Mouse (Mus musculus) megakaryocyte, adult 5-6 weeks (primary cell): Measurements from ENCODE around the gene Crlf3. TPM values are rescaled to one million over a fixed set of nuclear protein-coding genes. Genes with fewer than 3 reads are reported as not detected.

ENCODE experiments used
- ATAC-seq: 2 replicates; pipeline ENCODE4 v1.8.0; 2016; ENCODE audit warnings: mild to moderate bottlenecking, inconsistent platforms; ENCODE audit not compliant: poor library complexity, severe bottlenecking
- total RNA-seq, 2 experiments: library from RNA; stranded (forward) in 1 of 2; stranded (reverse) in 1 of 2; fragments of 153-499, 151-499 nt in 1 of 2; fragments of 221-1000, 200-1000 nt in 1 of 2; gene quantifications; 2 replicates each; pipeline versions ENCODE4 v1.2.3 to v1.2.4; 2015 to 2017

The Crlf3 gene
- total RNA-seq (2015) (87.6 and 93.5 TPM in 2 replicates), total RNA-seq (2017) (121 and 127 TPM in 2 replicates)

GRCm38 (mm10) chr11:80080826-80081728 is at the start of gene Crlf3:
Gene Crlf3, minus strand, starts transcription at chr11:80080991.
- ATAC-seq: peak; percentile 86

- no peak for ATAC-seq
Measured at GRCm38 (mm10) chr11:80116411-80116810, 35.6 kb upstream of the Crlf3 start.

GRCm38 (mm10) chr11:80104407-80104806 is 23.6 kb upstream of the Crlf3 start:
- ATAC-seq: no peak

- ATAC-seq: no peak
Measured at GRCm38 (mm10) chr11:80101298-80101697, 20.5 kb upstream of the Crlf3 start.

- no peak for ATAC-seq
Measured at GRCm38 (mm10) chr11:80098444-80099056, 17.8 kb upstream of the Crlf3 start.

- no peak for ATAC-seq
Measured at GRCm38 (mm10) chr11:80090555-80091164, 9.9 kb upstream of the Crlf3 start.

GRCm38 (mm10) chr11:80089817-80090214 is 9.0 kb upstream of the Crlf3 start:
- ATAC-seq: no peak

- peak; percentile 81 for ATAC-seq
Measured at GRCm38 (mm10) chr11:80088917-80089816, 8.4 kb upstream of the Crlf3 start, which contains the start of gene Atad5. Gene Atad5, plus strand, starts transcription at chr11:80089400.

GRCm38 (mm10) chr11:80086844-80087243 is 6.1 kb upstream of the Crlf3 start:
- peak; percentile 83 for ATAC-seq

- ATAC-seq: peak; percentile 52
Measured at GRCm38 (mm10) chr11:80085356-80086055, 4.7 kb upstream of the Crlf3 start.

GRCm38 (mm10) chr11:80081786-80082319 is 1.1 kb upstream of the Crlf3 start:
- no peak for ATAC-seq

- no peak for ATAC-seq
Measured at GRCm38 (mm10) chr11:80080381-80080825, 388 bp downstream of the Crlf3 start.

- no peak for ATAC-seq
Measured at GRCm38 (mm10) chr11:80079751-80080150, 1.0 kb downstream of the Crlf3 start.

GRCm38 (mm10) chr11:80078831-80079230 is 2.0 kb downstream of the Crlf3 start:
- no peak for ATAC-seq

GRCm38 (mm10) chr11:80077784-80078545 is 2.8 kb downstream of the Crlf3 start:
- no peak for ATAC-seq

GRCm38 (mm10) chr11:80075608-80076277 is 5.0 kb downstream of the Crlf3 start:
- ATAC-seq: peak; percentile 45; the same call in 1 of the 2 replicates

- no peak for ATAC-seq
Measured at GRCm38 (mm10) chr11:80072365-80072764, 8.4 kb downstream of the Crlf3 start.

GRCm38 (mm10) chr11:80071039-80071438 is 9.8 kb downstream of the Crlf3 start:
- ATAC-seq: no peak
